Mouse (Mus musculus) stomach, postnatal 0 days (tissue): ENCODE data around the gene Cadm1.

ENCODE experiments used
- CTCF ChIP-seq: IDR thresholded peaks from 2 replicates; pipeline ENCODE4 v1.5.1; 2016; ENCODE audit warnings: antibody characterized with exemption, low read depth, mild to moderate bottlenecking, moderate library complexity
- EP300 ChIP-seq: optimal IDR thresholded peaks from 2 replicates; pipeline ENCODE3; 2016; ENCODE audit warnings: antibody characterized with exemption

- TF ChIP-seq CTCF (peak; percentile 98), EP300 (no peak)
These were observed 178.3 kb downstream of the Cadm1 start for GRCm38 (mm10) chr9:47708299-47708698.
